Mouse (Mus musculus): ENCODE measurements around the gene Slc25a17. TPM values are rescaled to one million over a fixed set of nuclear protein-coding genes. Genes with fewer than 3 reads are reported as not detected.

The Slc25a17 gene
- polyA plus RNA-seq, 2 experiments: 94.6 to 124 TPM

DNA sequence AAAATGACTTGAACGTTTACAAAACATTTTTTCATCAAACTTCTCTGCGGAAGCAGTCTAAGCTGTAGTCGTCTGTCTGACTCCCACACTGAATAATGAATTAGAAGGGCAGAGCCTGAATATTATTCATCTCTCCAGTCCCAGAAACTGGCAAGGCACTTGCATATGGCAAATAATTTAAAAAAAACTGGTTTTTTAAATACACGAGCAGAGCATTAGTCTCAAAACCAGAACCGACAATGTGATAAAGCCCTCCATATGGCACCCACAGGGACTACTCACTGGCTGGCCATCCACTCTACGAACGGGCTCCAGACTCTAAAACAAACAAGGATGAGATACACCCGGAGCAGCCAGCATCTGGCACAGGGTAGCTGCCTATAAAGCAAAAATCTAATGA lies 55.6 kb downstream of the Slc25a17 start:
- H3K27me3 ChIP-seq (ENCODE audit: control insufficient read depth, insufficient read depth, low read length): no peaks in the 10 kb centered on the region
- H3K4me1 ChIP-seq (ENCODE audit: control insufficient read depth, insufficient read depth, low read length): no peaks in the 10 kb centered on the region
- no peak overlapping the region for H3K27ac ChIP-seq (replicated peaks; ENCODE audit: low read depth, low read length)
- no peak overlapping the region for H3K9ac ChIP-seq (ENCODE audit: low read depth, low read length, severe bottlenecking)
- H3K4me3 ChIP-seq (replicated peaks; ENCODE audit: low read length): no peak overlapping the region
- H3K4me2 ChIP-seq (replicated peaks; ENCODE audit: low read depth, low read length, severe bottlenecking): no peak overlapping the region
- no peak for DNase-seq (ENCODE audit: low spot score)
- H3K36me3 ChIP-seq (ENCODE audit: control insufficient read depth, insufficient read depth, low read length): no peaks in the 10 kb centered on the region
- no peak for ATAC-seq (ENCODE audit: low FRiP score, low read depth)
- TF ChIP-seq POLR2A (IDR thresholded peaks at IDR 0.05; ENCODE audit: borderline replicate concordance, extremely low read depth, insufficient read depth, insufficient read length): no peak
- no peaks in the 10 kb centered on the region for H3K9me3 ChIP-seq (ENCODE audit: control insufficient read depth, low read length)
- 53% methylated on average over 8 of the region's 8 CpGs for WGBS

DNA sequence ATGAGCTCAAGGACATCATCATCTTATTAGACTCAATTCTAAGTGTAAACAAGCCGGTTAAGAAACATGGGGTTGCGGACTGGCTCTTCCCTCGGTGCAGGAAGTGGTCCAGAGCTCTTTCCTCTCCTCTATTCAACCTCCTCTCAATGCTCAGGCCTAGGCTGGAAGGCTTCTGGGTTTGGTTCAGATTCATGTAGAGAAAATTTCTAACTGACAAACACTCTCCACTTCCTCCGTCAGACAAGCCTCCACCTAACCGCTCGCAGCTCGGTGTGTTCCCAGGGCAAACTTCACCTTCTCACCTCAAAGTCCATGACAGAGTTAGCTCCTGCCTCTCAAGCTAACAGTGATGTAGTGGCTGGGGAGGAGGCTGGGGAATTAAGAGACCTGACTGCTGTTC lies 56.6 kb downstream of the Slc25a17 start:
- Histone ChIP-seq H3K27me3 (ENCODE audit: control insufficient read depth, insufficient read depth, low read length) (no peaks in the 10 kb centered on the region), H3K4me3 (replicated peaks; ENCODE audit: low read length) (no peak overlapping the region), H3K9me3 (ENCODE audit: control insufficient read depth, low read length) (no peaks in the 10 kb centered on the region), H3K9ac (ENCODE audit: low read depth, low read length, severe bottlenecking) (no peak overlapping the region), H3K36me3 (ENCODE audit: control insufficient read depth, insufficient read depth, low read length) (no peaks in the 10 kb centered on the region), H3K4me2 (replicated peaks; ENCODE audit: low read depth, low read length, severe bottlenecking) (no peak overlapping the region), H3K4me1 (ENCODE audit: control insufficient read depth, insufficient read depth, low read length) (no peaks in the 10 kb centered on the region), H3K27ac (replicated peaks; ENCODE audit: low read depth, low read length) (no peak overlapping the region)
- 92% methylated on average over 7 of the region's 7 CpGs for WGBS
- no peak for TF ChIP-seq POLR2A (IDR thresholded peaks at IDR 0.05; ENCODE audit: borderline replicate concordance, extremely low read depth, insufficient read depth, insufficient read length)
- ATAC-seq (ENCODE audit: low FRiP score, low read depth): no peak
- no peak for DNase-seq (ENCODE audit: low spot score)

DNA sequence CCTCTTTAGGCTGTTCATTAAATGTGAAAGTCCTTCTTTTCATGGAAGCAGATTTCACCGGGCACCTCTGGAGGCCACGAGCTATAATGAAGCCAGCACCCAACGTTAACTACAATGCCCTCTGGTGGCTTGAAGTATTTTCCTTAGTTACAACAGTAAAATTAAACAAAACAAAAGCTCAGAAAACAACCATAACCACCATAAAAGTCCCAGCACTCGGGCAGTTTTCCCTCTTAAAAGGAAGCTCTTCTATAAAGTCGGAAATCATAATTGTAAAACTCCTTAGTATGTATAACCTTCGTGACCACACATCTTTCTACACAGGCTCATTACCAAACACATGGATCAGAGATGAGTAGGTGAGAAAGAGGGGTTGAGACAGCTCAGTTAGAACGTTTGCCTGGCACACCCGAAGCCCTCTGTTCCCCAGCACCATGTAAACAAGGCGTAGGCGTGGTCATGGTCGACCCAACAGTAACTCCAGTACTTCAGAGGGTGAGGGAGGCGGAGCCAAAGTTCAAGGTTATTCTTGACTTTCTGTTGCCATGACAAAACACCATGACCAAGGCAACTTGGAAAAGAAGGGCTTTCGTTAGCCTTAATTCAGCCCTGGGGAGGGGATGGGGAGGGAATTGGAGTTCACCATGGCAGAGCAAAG lies 58.3 kb downstream of the Slc25a17 start:
- DNase-seq (ENCODE audit: low spot score): peak; percentile 35
- WGBS: 59% methylated on average over 13 of the region's 13 CpGs

DNA sequence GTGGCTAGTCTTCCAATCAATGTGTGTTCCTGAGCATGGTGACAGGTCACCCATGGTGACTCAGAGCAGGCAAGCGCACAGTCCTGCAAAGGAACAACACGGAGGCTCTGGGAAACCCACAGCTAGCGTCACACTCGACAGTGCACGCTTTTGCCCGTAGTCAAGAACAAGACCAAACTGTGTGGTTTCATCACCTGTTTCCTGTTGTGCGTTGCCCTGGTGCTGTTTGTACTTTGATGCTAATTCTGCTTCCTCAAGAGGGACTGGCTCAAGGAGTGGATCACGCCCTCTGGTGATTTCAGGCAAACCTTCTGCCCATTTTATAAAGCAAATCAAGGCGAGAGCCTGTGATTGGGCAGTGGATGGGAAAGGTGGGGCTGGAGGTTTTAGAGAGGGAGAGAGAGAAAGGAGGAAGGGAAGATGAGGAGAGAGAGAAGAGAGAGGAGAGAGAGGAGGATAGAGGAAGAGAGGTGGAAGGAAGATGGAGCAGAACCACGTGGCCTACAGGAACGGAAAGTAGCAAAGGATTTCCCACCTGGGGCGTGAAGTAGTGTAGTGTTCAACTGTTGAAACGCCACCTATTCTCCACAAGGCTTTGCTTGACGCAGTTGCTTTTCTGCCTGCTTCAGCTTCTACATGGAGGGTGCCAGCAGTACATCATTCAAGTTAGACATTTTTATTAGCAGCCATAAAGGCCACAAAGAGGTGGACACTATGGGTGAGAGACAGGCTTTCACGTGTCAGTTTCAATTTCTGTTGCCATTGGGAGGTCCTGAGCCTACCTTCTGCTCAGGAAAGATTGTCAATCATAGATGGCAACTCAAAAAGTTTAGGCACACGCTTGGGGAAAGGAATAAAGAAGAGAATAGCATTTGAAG lies 59.2 kb downstream of the Slc25a17 start:
- Histone ChIP-seq H3K9ac (ENCODE audit: low read depth, low read length, severe bottlenecking) (no peak overlapping the region), H3K4me3 (replicated peaks; ENCODE audit: low read length) (no peak overlapping the region), H3K4me2 (replicated peaks; ENCODE audit: low read depth, low read length, severe bottlenecking) (no peak overlapping the region), H3K4me1 (ENCODE audit: control insufficient read depth, insufficient read depth, low read length) (no peaks in the 10 kb centered on the region), H3K27me3 (ENCODE audit: control insufficient read depth, insufficient read depth, low read length) (no peaks in the 10 kb centered on the region), H3K9me3 (ENCODE audit: control insufficient read depth, low read length) (no peaks in the 10 kb centered on the region), H3K27ac (replicated peaks; ENCODE audit: low read depth, low read length) (no peak overlapping the region), H3K36me3 (ENCODE audit: control insufficient read depth, insufficient read depth, low read length) (no peaks in the 10 kb centered on the region)
- DNase-seq (ENCODE audit: low spot score) (no peak), ATAC-seq (ENCODE audit: low FRiP score, low read depth) (no peak)
- WGBS: 46% methylated on average over 16 of the region's 16 CpGs
- no peak for TF ChIP-seq POLR2A (IDR thresholded peaks at IDR 0.05; ENCODE audit: borderline replicate concordance, extremely low read depth, insufficient read depth, insufficient read length)

More for the DNA sequence above, 58.3 kb downstream of the Slc25a17 start:
- no peaks in the 10 kb centered on the region for H3K4me1 ChIP-seq (ENCODE audit: control insufficient read depth, insufficient read depth, low read length)
- H3K27ac ChIP-seq (replicated peaks; ENCODE audit: low read depth, low read length): no peak overlapping the region
- no peaks in the 10 kb centered on the region for H3K27me3 ChIP-seq (ENCODE audit: control insufficient read depth, insufficient read depth, low read length)
- H3K4me3 ChIP-seq (replicated peaks; ENCODE audit: low read length): no peak overlapping the region
- no peak for ATAC-seq (ENCODE audit: low FRiP score, low read depth)
- H3K4me2 ChIP-seq (replicated peaks; ENCODE audit: low read depth, low read length, severe bottlenecking): no peak overlapping the region
- H3K9me3 ChIP-seq (ENCODE audit: control insufficient read depth, low read length): no peaks in the 10 kb centered on the region
- H3K9ac ChIP-seq (ENCODE audit: low read depth, low read length, severe bottlenecking): no peak overlapping the region
- H3K36me3 ChIP-seq (ENCODE audit: control insufficient read depth, insufficient read depth, low read length): no peaks in the 10 kb centered on the region
- no peak for TF ChIP-seq POLR2A (IDR thresholded peaks at IDR 0.05; ENCODE audit: borderline replicate concordance, extremely low read depth, insufficient read depth, insufficient read length)

DNA sequence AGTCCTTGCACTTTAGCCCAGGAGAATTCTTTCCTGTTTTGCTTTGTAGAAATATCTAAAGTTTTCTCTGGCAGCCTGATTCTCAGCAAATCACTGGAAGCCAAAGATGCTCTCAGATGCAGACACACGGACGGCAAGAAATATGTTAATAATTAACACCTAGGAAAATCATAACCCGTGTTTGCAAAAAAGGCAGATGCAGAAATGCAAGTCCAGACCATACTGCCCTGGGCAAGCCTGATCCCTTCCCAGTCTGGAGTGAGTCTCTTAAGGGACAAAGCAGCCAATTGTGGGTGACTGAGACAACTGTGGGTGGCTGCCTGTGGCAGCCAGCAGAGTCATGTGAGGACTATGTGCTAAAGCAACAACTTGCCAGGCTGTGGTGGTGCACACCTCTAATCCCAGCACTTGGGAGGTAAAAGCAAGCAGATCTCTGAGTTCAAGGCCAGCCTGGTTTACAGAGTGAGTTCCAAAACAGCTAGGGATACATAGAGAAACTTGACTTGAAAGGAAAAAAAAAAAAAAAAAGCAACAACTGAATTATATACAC lies 60.0 kb downstream of the Slc25a17 start:
- Histone ChIP-seq H3K4me3 (replicated peaks; ENCODE audit: low read length) (no peak overlapping the region), H3K36me3 (ENCODE audit: control insufficient read depth, insufficient read depth, low read length) (no peaks in the 10 kb centered on the region), H3K27ac (replicated peaks; ENCODE audit: low read depth, low read length) (no peak overlapping the region), H3K9me3 (ENCODE audit: control insufficient read depth, low read length) (no peaks in the 10 kb centered on the region), H3K27me3 (ENCODE audit: control insufficient read depth, insufficient read depth, low read length) (no peaks in the 10 kb centered on the region), H3K4me1 (ENCODE audit: control insufficient read depth, insufficient read depth, low read length) (no peaks in the 10 kb centered on the region), H3K9ac (ENCODE audit: low read depth, low read length, severe bottlenecking) (no peak overlapping the region), H3K4me2 (replicated peaks; ENCODE audit: low read depth, low read length, severe bottlenecking) (no peak overlapping the region)
- TF ChIP-seq POLR2A (IDR thresholded peaks at IDR 0.05; ENCODE audit: borderline replicate concordance, extremely low read depth, insufficient read depth, insufficient read length): no peak
- no peak for ATAC-seq (ENCODE audit: low FRiP score, low read depth)
- no peak for DNase-seq (ENCODE audit: low spot score)
- 40% methylated on average over 3 of the region's 3 CpGs for WGBS
